Mouse (Mus musculus) megakaryocyte, embryonic 14.5 days (primary cell): ENCODE measurements around the gene Pde2a.

Source experiments
- FLI1 ChIP-seq: IDR thresholded peaks from 2 replicates; pipeline ENCODE4 v1.6.1; 2012; ENCODE audit warnings: low read length, inconsistent platforms, mixed read lengths
- GATA1 ChIP-seq: IDR thresholded peaks from 3 replicates; pipeline ENCODE4 v1.6.1; 2012; ENCODE audit warnings: mixed read lengths, low read length, inconsistent platforms, borderline replicate concordance

- TF ChIP-seq GATA1 (no peak), FLI1 (no peak)
These were observed 37.9 kb downstream of the Pde2a start for GRCm38 (mm10) chr7:101459305-101459813.
